Mouse (Mus musculus) left cerebral cortex, adult 18-20 months (tissue): ENCODE measurements at regions not wholly inside any gene's neighbourhood (a gene's known extent, or its start where the extent isn't known, plus 50 kb on each side); places are given as distances from the start of the nearest gene placed in this dataset.
A peak's percentile ranks its signal among the peaks of the same experiment; 100 is the strongest.
"Not testable (repeated sequence)": the region's sequence is repeated elsewhere in the genome, so short reads cannot be mapped to it uniquely, and the experiment has no call there.

Source experiments
- DNase-seq, 2 experiments: peaks; one replicate each; pipeline ENCODE4 v3.0.0; 2021 to 2022; ENCODE audit warnings: low spot score in 2 of 2, mixed read lengths in 1 of 2

- no peak for DNase-seq
Observed at GRCm38 (mm10) chr11:9932360-9933265, 740.9 kb downstream of the Abca13 start.

GRCm38 (mm10) chr11:9962696-9963202, 771.0 kb downstream of the Abca13 start:
- no peak for DNase-seq

GRCm38 (mm10) chr11:9982974-9983373, 791.2 kb downstream of the Abca13 start:
- DNase-seq = no peak

DNA sequence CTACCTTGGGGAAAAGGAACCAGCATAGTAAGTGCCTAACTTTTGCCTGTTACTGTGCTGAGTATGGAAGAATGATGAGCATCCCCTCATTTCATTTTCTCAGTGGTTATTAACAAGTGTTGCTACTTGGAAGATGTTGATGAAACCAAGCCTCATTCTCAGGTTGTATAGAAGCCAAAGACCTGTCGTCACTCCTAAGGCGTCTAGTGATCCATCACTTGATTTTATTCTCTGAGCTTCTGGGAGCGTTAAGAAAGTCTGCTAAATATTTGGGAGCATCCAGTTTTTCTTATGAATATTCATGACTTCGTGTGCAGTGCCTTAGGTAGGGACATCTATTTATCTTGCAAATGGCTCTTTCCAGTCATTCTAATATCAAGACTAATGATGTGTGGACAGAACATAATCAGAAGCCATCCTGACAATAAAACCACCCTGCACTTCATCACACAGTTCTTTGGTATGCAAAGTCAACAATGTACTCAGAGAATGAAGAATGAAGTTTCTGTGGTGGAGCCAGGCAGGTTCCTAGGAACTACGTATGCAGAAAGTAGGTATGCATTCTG, 802.9 kb downstream of the Abca13 start:
- DNase-seq = no peak

DNA sequence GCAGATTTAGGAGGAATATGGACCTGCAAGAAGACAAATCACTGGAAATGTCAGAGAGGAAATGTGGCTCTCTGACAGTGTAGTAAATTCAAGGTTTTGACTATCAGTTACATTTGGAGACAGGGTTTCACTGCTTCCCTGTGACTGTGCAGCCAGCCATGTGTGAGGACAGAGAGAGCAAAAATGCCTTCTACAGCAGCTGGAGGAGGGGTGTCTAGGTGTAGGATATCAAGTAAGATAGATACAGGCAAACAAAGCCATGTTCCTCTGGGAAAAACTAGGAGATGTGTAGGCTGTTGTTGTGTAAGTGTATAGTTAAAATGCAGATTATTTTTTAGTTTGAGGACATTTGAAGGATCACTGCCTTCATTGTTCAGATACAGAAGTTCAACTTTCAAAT, 803.6 kb downstream of the Abca13 start:
- no peak for DNase-seq

- no peak for DNase-seq
Observed at GRCm38 (mm10) chr11:9997532-9998138, 805.9 kb downstream of the Abca13 start.

DNA sequence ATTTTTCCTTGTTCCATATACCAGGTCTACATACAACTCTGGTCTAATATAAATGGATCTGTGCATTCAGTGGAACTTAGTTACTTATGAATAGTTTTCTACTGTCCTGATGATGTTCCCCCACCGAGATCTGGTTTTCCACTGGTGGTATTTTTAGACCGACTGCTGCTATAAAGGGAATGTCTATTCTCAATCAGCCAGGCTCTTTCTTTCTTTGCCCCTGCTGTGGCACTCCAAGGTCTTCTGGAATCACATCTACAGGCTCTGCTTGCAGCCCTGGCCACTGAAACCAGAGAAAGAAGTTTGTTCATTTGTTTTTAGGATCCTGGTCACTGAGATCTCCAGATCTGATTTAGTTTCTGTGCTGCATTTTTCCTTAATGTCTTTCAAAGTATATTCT, 810.4 kb downstream of the Abca13 start:
- DNase-seq = no peak

GRCm38 (mm10) chr11:10006881-10007280, 815.1 kb downstream of the Abca13 start:
- no peak for DNase-seq

GRCm38 (mm10) chr11:10046593-10046992, 854.9 kb downstream of the Abca13 start:
- no peak for DNase-seq

DNA sequence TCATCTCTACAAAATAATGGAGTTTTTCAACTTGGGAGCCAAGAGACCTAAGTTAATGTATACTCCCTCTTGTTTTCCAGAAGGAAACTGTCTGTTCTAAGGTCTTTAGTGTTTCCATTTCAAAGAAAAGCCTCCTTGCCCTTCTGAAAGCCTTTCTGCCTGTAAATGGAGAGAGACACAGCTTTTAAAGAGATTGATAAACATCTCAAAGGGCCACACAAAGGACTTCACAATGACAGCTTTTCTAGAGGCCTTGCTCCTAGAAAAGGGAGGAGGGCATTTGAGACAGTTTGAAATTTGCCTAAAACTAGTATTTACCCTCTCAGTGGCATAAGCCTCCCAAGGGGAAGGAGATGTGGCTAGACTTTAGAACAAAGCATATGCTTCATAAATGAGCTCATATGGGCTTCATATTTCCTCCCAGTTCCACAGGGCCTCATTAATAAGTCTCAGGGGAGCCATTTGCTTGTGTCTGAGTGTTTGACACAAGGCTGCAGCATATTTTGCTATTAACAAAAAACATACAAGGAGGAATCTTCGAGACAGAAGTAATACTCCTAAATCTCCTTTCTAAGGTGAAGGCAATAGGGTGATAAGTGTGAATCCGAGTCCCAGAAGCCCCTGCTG, 860.0 kb downstream of the Abca13 start:
- DNase-seq = no peak

DNA sequence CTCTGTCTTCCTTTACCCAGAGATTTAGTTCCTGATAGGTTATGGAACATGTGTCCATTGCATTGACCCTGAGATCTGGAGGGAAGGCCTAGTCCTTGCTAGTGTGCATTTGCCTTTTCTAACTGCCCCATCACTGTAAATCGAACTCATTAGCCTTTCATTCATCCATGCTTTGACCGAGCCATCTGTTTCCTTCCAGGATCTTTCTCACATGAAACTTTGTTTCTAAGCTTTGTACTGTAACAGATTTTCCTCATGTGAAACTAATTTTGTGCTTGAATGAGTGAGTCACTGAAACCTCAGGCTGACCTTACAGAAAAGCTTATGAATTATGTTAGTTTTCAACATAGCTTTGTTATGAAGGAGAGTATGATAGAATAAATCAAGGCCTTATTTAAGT, 880.1 kb downstream of the Abca13 start:
- DNase-seq = no peak

DNA sequence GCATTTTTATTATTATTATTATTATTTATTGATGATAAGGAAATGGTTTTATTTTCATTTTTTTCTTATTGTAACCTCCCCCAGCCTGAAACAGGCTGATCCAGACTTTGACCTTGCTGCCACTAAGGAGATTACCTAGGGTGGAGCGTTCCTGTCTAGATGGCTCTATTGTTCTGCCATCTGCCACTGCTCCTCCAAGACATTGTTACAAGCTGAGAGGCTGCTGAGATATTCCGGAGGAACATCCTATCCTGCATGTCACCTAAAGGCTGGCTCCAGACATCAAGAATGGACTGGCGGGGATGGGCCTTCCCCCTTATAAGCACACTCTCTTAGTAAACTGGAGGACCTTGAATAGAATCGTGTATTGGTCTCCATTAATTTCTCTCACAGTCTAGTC, 896.2 kb downstream of the Abca13 start:
- no peak for DNase-seq

- not testable (repeated sequence) for DNase-seq
Observed at GRCm38 (mm10) chr11:10102314-10102713, 910.6 kb downstream of the Abca13 start.

- no peak for DNase-seq
Observed at GRCm38 (mm10) chr11:10105077-10105476, 913.3 kb downstream of the Abca13 start.

- DNase-seq = no peak
Observed at GRCm38 (mm10) chr11:10142161-10142560, 950.4 kb downstream of the Abca13 start.

DNA sequence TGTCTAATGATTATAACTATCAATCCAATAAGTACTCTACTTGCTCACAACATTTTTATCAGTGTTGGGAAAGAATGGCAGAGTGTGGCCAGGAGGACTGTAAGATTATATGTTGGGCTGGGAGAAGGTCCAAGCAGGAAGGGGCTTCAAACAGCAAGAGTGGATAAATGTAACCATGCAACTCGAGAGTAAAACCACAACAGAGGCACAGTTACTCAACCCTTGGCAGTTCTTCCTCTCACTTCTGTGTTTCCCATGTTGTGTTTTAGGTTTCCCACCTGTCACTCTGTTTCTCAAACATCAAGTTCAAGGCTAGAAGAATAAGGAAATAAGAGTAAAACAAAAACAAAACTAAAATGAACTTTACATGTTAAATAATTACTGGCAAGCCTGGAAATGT, 957.4 kb downstream of the Abca13 start:
- no peak for DNase-seq

- DNase-seq = peak in 1 of 2 experiments; percentile 26
Observed at GRCm38 (mm10) chr11:10153836-10154235, 960.2 kb upstream of the Vwc2 start.

DNA sequence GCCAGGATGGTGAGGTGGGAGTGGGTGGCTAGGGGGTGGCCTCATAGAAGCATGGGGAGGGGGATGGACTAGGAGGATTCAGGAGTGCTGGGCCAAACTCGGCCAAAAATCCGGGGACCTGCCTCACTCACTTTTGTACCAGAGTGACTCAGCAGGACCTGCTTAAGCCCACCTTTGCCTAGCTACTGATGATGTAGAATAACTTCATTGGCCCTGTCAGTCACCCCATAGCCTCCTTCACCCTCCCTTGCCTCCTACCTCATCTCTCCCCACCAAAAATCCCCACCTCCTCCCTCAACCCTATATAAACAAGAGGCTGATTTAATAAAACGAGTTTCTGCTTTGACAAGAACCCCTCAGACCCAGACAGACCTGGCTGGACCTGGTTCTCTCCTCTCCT, 920.3 kb upstream of the Vwc2 start:
- no peak for DNase-seq

GRCm38 (mm10) chr11:10194774-10195173, 919.2 kb upstream of the Vwc2 start:
- no peak for DNase-seq

GRCm38 (mm10) chr11:10201021-10201420, 913.0 kb upstream of the Vwc2 start:
- DNase-seq = no peak

GRCm38 (mm10) chr11:10205257-10205656, 908.8 kb upstream of the Vwc2 start:
- no peak for DNase-seq
